Mouse (Mus musculus): ENCODE results near the gene Ccdc194. TPM values are rescaled to one million over a fixed set of nuclear protein-coding genes. Genes with fewer than 3 reads are reported as not detected.

Gene Ccdc194
- polyA plus RNA-seq, 1 experiment = 0.04 TPM

- TF ChIP-seq SRF (IDR thresholded peaks at IDR 0.05; ENCODE audit: control insufficient read depth, insufficient read length, low read depth) = no peak
- no peak for TF ChIP-seq MAX (IDR thresholded peaks at IDR 0.05; ENCODE audit: low read depth)
- TF ChIP-seq USF1 (IDR thresholded peaks at IDR 0.05; ENCODE audit: low read depth) = no peak
- no peak for TF ChIP-seq MYOG (IDR thresholded peaks at IDR 0.05; ENCODE audit: control insufficient read depth in 1 of 3, insufficient read depth in 1 of 3, insufficient read length in 2 of 3, low read depth in 2 of 3)
- no peak for TF ChIP-seq REST (IDR thresholded peaks at IDR 0.05; ENCODE audit: insufficient read depth, insufficient read length)
- TF ChIP-seq TCF12 (IDR thresholded peaks at IDR 0.05; ENCODE audit: insufficient read depth, poor library complexity, severe bottlenecking) = no peak
- TF ChIP-seq E2F4 (IDR thresholded peaks at IDR 0.05; ENCODE audit: insufficient read depth) = no peak
- Histone ChIP-seq H3K4me2 (ENCODE audit: low read depth) (no peak overlapping the region), H3K36me3 (ENCODE audit: control insufficient read depth, insufficient read depth) (no peaks in the 10 kb centered on the region), H3ac (ENCODE audit: control insufficient read depth, insufficient read length) (no peak overlapping the region), H3K27me3 (ENCODE audit: control insufficient read depth, insufficient read depth, insufficient read length) (peaks cover 22% of the 10 kb centered on the region), H3K4me3 (no peak overlapping the region), H3K79me2 (ENCODE audit: control insufficient read depth, insufficient read depth) (no peaks in the 10 kb centered on the region)
Measured at GRCm38 (mm10) chr8:71504349-71504748, 21.2 kb downstream of the Ccdc194 start.

GRCm38 (mm10) chr8:71498816-71499690 lies 26.5 kb downstream of the Ccdc194 start:
- no peaks in the 10 kb centered on the region for H3K27me3 ChIP-seq (ENCODE audit: control insufficient read depth, insufficient read depth, insufficient read length)
- TF ChIP-seq MYOG (IDR thresholded peaks at IDR 0.05; ENCODE audit: control insufficient read depth in 1 of 3, insufficient read depth in 1 of 3, insufficient read length in 2 of 3, low read depth in 2 of 3) = no peak
- no peak for TF ChIP-seq USF1 (IDR thresholded peaks at IDR 0.05; ENCODE audit: low read depth)
- TF ChIP-seq POLR2A (IDR thresholded peaks at IDR 0.05; ENCODE audit: insufficient read length, low read depth) = no peak
- H3ac ChIP-seq (ENCODE audit: control insufficient read depth, insufficient read length) = no peak overlapping the region
- no peaks in the 10 kb centered on the region for H3K36me3 ChIP-seq (ENCODE audit: control insufficient read depth, insufficient read depth)
- no peaks in the 10 kb centered on the region for H3K79me2 ChIP-seq (ENCODE audit: control insufficient read depth, insufficient read depth)
- no peak overlapping the region for H3K4me3 ChIP-seq
- no peak overlapping the region for H3K4me2 ChIP-seq (ENCODE audit: low read depth)

- TF ChIP-seq POLR2A (IDR thresholded peaks at IDR 0.05; ENCODE audit: insufficient read length, low read depth) (no peak), TCF12 (IDR thresholded peaks at IDR 0.05; ENCODE audit: insufficient read depth, poor library complexity, severe bottlenecking) (no peak), MYOD1 (IDR thresholded peaks at IDR 0.05; ENCODE audit: control insufficient read depth in 1 of 3, insufficient read length in 2 of 3, low read depth in 2 of 3) (peak in 2 of 3 experiments; percentile 54 to 81), MAX (IDR thresholded peaks at IDR 0.05; ENCODE audit: low read depth) (no peak), POLR2AphosphoS2 (IDR thresholded peaks at IDR 0.05; ENCODE audit: insufficient read length, low read depth) (peak; percentile 83), MYOG (IDR thresholded peaks at IDR 0.05; ENCODE audit: control insufficient read depth in 1 of 3, insufficient read depth in 1 of 3, insufficient read length in 2 of 3, low read depth in 2 of 3) (peak in 2 of 3 experiments; percentile 44 to 75), E2F4 (IDR thresholded peaks at IDR 0.05; ENCODE audit: insufficient read depth) (no peak), USF1 (IDR thresholded peaks at IDR 0.05; ENCODE audit: low read depth) (no peak), CEBPB (IDR thresholded peaks at IDR 0.05; ENCODE audit: insufficient read depth, poor library complexity, severe bottlenecking) (no peak)
- H3ac ChIP-seq (ENCODE audit: control insufficient read depth, insufficient read length) = no peak overlapping the region
- H3K4me3 ChIP-seq = no peak overlapping the region
- H3K27me3 ChIP-seq (ENCODE audit: control insufficient read depth, insufficient read depth, insufficient read length) = no peaks in the 10 kb centered on the region
- H3K4me2 ChIP-seq (ENCODE audit: low read depth) = peak overlapping the region; percentile 62
- H3K36me3 ChIP-seq (ENCODE audit: control insufficient read depth, insufficient read depth) = no peaks in the 10 kb centered on the region
- no peaks in the 10 kb centered on the region for H3K79me2 ChIP-seq (ENCODE audit: control insufficient read depth, insufficient read depth)
Measured at GRCm38 (mm10) chr8:71497881-71498501, 27.5 kb downstream of the Ccdc194 start.

GRCm38 (mm10) chr8:71497077-71497645 lies 28.4 kb downstream of the Ccdc194 start:
- TF ChIP-seq SRF (IDR thresholded peaks at IDR 0.05; ENCODE audit: control insufficient read depth, insufficient read length, low read depth) (no peak), POLR2AphosphoS2 (IDR thresholded peaks at IDR 0.05; ENCODE audit: insufficient read length, low read depth) (peak; percentile 27)
- no peak overlapping the region for H3K4me3 ChIP-seq
- peak overlapping the region; percentile 62 for H3K4me2 ChIP-seq (ENCODE audit: low read depth)
- H3K36me3 ChIP-seq (ENCODE audit: control insufficient read depth, insufficient read depth) = no peaks in the 10 kb centered on the region
- no peaks in the 10 kb centered on the region for H3K79me2 ChIP-seq (ENCODE audit: control insufficient read depth, insufficient read depth)
- H3ac ChIP-seq (ENCODE audit: control insufficient read depth, insufficient read length) = no peak overlapping the region
- H3K27me3 ChIP-seq (ENCODE audit: control insufficient read depth, insufficient read depth, insufficient read length) = no peaks in the 10 kb centered on the region

- no peaks in the 10 kb centered on the region for H3K79me2 ChIP-seq (ENCODE audit: control insufficient read depth, insufficient read depth)
- H3K36me3 ChIP-seq (ENCODE audit: control insufficient read depth, insufficient read depth) = no peaks in the 10 kb centered on the region
- TF ChIP-seq CEBPB (IDR thresholded peaks at IDR 0.05; ENCODE audit: insufficient read depth, poor library complexity, severe bottlenecking) = no peak
- TF ChIP-seq E2F4 (IDR thresholded peaks at IDR 0.05; ENCODE audit: insufficient read depth) = no peak
- peak; percentile 52 for TF ChIP-seq POLR2AphosphoS2 (IDR thresholded peaks at IDR 0.05; ENCODE audit: insufficient read length, low read depth)
- peak; percentile 35 for TF ChIP-seq POLR2A (IDR thresholded peaks at IDR 0.05; ENCODE audit: insufficient read length, low read depth)
- no peak for TF ChIP-seq TCF12 (IDR thresholded peaks at IDR 0.05; ENCODE audit: insufficient read depth, poor library complexity, severe bottlenecking)
- TF ChIP-seq MYOD1 (IDR thresholded peaks at IDR 0.05; ENCODE audit: control insufficient read depth in 1 of 3, insufficient read length in 2 of 3, low read depth in 2 of 3) = peak in 2 of 3 experiments; percentile 2 to 22
- no peak overlapping the region for H3K4me3 ChIP-seq
- no peak overlapping the region for H3ac ChIP-seq (ENCODE audit: control insufficient read depth, insufficient read length)
- no peaks in the 10 kb centered on the region for H3K27me3 ChIP-seq (ENCODE audit: control insufficient read depth, insufficient read depth, insufficient read length)
- peak overlapping the region; percentile 62 for H3K4me2 ChIP-seq (ENCODE audit: low read depth)
Measured at GRCm38 (mm10) chr8:71496481-71496880, 29.0 kb downstream of the Ccdc194 start.
